Mouse (Mus musculus) left cerebral cortex, postnatal 4 days (tissue): ENCODE results near the gene Pomgnt1. TPM values are rescaled to one million over a fixed set of nuclear protein-coding genes. Genes with fewer than 3 reads are reported as not detected.

Experiments used
- DNase-seq: peaks from one replicate; pipeline ENCODE4 v3.0.0-alpha.2; 2022
- intact Hi-C: fragments of 180-260 bp; cut with DNase I; formaldehyde crosslinking; loops from one replicate; pipeline ENCODE4 v1.15.1; 2025
- total RNA-seq, 2 experiments: library from RNA; stranded (reverse); gene quantifications; 2 replicates each; pipeline ENCODE4 v1.2.3; 2021

Pomgnt1 gene
- 10 to 100 TPM; 78.4 to 83.7 TPM for total RNA-seq

GRCm38 (mm10) chr4:116123602-116124519, at the start of gene Pomgnt1, which contains the start of gene Rad54l:
Gene Pomgnt1 (plus strand): TSS chr4:116123840.
Gene Rad54l (minus strand): TSS chr4:116123690.
- DNase-seq: peak; percentile 92
- intact Hi-C loops: no loop called here

GRCm38 (mm10) chr4:116074145-116074675, 49.4 kb upstream of the Pomgnt1 start:
- intact Hi-C loops: no loop called here
- DNase-seq: no peak

- intact Hi-C loops: no loop called here
- peak; percentile 96 for DNase-seq
These were observed 48.6 kb upstream of the Pomgnt1 start, which contains the start of the genes Uqcrh and Lrrc41 for GRCm38 (mm10) chr4:116074861-116075620. Gene Uqcrh (minus strand): TSS chr4:116075071. Gene Lrrc41 (plus strand): TSS chr4:116075269.

- peak; percentile 76 for DNase-seq
- intact Hi-C loops: no loop called here
These were observed 47.8 kb upstream of the Pomgnt1 start for GRCm38 (mm10) chr4:116075631-116076368.

- DNase-seq: peak; percentile 50
- intact Hi-C loops: no loop called here
These were observed 47.0 kb upstream of the Pomgnt1 start for GRCm38 (mm10) chr4:116076369-116077231.

GRCm38 (mm10) chr4:116077240-116078095, 46.2 kb upstream of the Pomgnt1 start:
- intact Hi-C loops: no loop called here
- no peak for DNase-seq

GRCm38 (mm10) chr4:116088510-116089249, 35.0 kb upstream of the Pomgnt1 start:
- peak; percentile 76 for DNase-seq
- intact Hi-C loops: no loop called here

GRCm38 (mm10) chr4:116096291-116096690, 27.3 kb upstream of the Pomgnt1 start:
- intact Hi-C loops: no loop called here
- no peak for DNase-seq

- intact Hi-C loops: no loop called here
These were observed 26.4 kb upstream of the Pomgnt1 start for GRCm38 (mm10) chr4:116097211-116097610.

GRCm38 (mm10) chr4:116100959-116101358, 22.7 kb upstream of the Pomgnt1 start:
- no peak for DNase-seq

More at GRCm38 (mm10) chr4:116097211-116097610, 26.4 kb upstream of the Pomgnt1 start:
- DNase-seq: no peak

GRCm38 (mm10) chr4:116105278-116105677, 18.4 kb upstream of the Pomgnt1 start:
- no peak for DNase-seq
- intact Hi-C loops: no loop called here

More at GRCm38 (mm10) chr4:116100959-116101358, 22.7 kb upstream of the Pomgnt1 start:
- intact Hi-C loops: no loop called here

GRCm38 (mm10) chr4:116110695-116111094, 12.9 kb upstream of the Pomgnt1 start:
- no peak for DNase-seq
- intact Hi-C loops: no loop called here

- no peak for DNase-seq
- intact Hi-C loops: no loop called here
These were observed 12.2 kb upstream of the Pomgnt1 start for GRCm38 (mm10) chr4:116111486-116111885.

- intact Hi-C loops: no loop called here
- DNase-seq: no peak
These were observed 878 bp upstream of the Pomgnt1 start for GRCm38 (mm10) chr4:116122762-116123161.

- intact Hi-C loops: no loop called here
- DNase-seq: no peak
These were observed 2.3 kb downstream of the Pomgnt1 start for GRCm38 (mm10) chr4:116125803-116126386.

- DNase-seq: no peak
- intact Hi-C loops: no loop called here
These were observed 4.3 kb downstream of the Pomgnt1 start for GRCm38 (mm10) chr4:116127956-116128355.

- intact Hi-C loops: no loop called here
- DNase-seq: no peak
These were observed 9.5 kb downstream of the Pomgnt1 start for GRCm38 (mm10) chr4:116133126-116133525.
